Mouse (Mus musculus): Measurements from ENCODE around the gene Spsb1. TPM values are rescaled to one million over a fixed set of nuclear protein-coding genes. Genes with fewer than 3 reads are reported as not detected.

The Spsb1 gene
- total RNA-seq, 1 experiment from 2014 or later, result 0.30 TPM

GRCm38 (mm10) chr4:149988931-149989556, 34.2 kb upstream of the Spsb1 start:
- peak; percentile 89 to 95 for ATAC-seq (replicated peaks in 1 of 2; ENCODE audit: insufficient read depth in 1 of 2, low FRiP score in 2 of 2, low TSS enrichment in 1 of 2, low read depth in 1 of 2, poor library complexity in 2 of 2, severe bottlenecking in 2 of 2)

- no peak for ATAC-seq (replicated peaks in 1 of 2; ENCODE audit: insufficient read depth in 1 of 2, low FRiP score in 2 of 2, low TSS enrichment in 1 of 2, low read depth in 1 of 2, poor library complexity in 2 of 2, severe bottlenecking in 2 of 2)
Observed at GRCm38 (mm10) chr4:149988301-149988700, 33.5 kb upstream of the Spsb1 start.

GRCm38 (mm10) chr4:149986671-149987417, 32.0 kb upstream of the Spsb1 start:
- no peak for ATAC-seq (replicated peaks in 1 of 2; ENCODE audit: insufficient read depth in 1 of 2, low FRiP score in 2 of 2, low TSS enrichment in 1 of 2, low read depth in 1 of 2, poor library complexity in 2 of 2, severe bottlenecking in 2 of 2)

- no peak for ATAC-seq (replicated peaks in 1 of 2; ENCODE audit: insufficient read depth in 1 of 2, low FRiP score in 2 of 2, low TSS enrichment in 1 of 2, low read depth in 1 of 2, poor library complexity in 2 of 2, severe bottlenecking in 2 of 2)
Observed at GRCm38 (mm10) chr4:149983921-149984645, 29.2 kb upstream of the Spsb1 start.

DNA sequence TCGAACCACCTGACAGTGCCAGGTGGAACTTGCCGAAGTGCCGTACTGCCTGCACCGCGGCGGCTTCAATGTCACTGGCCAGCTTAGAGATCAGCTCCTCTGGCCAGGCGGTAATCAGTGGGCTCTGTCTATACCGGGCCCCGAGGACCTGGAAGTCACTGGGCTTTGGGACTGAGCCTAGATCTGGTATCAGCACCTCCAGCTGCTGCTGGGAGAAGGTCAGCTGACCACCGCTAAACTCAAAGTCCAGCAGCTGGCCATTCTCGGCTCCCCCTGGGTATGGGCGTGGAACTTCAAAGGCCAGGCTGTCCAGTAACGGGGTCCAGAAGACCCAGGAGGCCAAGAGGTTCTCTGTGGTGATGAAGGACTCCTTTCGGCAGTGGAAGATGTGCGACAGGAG, 27.3 kb upstream of the Spsb1 start:
- ATAC-seq (replicated peaks in 1 of 2; ENCODE audit: insufficient read depth in 1 of 2, low FRiP score in 2 of 2, low TSS enrichment in 1 of 2, low read depth in 1 of 2, poor library complexity in 2 of 2, severe bottlenecking in 2 of 2), result no peak

DNA sequence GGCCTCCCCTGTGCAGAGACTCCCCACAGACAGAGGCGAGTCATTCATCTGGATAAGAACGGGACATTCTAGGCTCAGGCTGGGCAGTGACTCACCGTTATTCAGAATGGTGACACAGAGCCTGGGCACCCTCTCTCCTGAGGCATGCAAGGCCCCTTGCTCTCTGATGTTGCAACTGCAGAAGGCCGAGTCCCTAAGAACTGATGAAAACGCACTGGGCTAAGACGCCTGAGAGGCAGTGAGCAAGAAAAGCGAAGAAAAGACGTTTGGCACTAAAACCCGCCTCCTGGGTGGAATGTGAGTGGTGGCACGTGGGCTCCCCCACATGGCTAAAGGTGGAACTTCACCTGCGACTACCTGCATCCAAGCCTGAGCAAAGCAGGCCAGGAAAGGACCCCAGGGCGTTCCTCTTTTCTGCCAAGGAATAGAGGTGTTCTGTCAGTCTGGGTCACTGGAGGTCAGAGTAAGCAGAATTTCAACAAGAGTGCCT, 25.0 kb upstream of the Spsb1 start:
- ATAC-seq (replicated peaks in 1 of 2; ENCODE audit: insufficient read depth in 1 of 2, low FRiP score in 2 of 2, low TSS enrichment in 1 of 2, low read depth in 1 of 2, poor library complexity in 2 of 2, severe bottlenecking in 2 of 2), result peak; percentile 85 to 86

- ATAC-seq (replicated peaks in 1 of 2; ENCODE audit: insufficient read depth in 1 of 2, low FRiP score in 2 of 2, low TSS enrichment in 1 of 2, low read depth in 1 of 2, poor library complexity in 2 of 2, severe bottlenecking in 2 of 2), result no peak
Observed at GRCm38 (mm10) chr4:149978820-149979219, 24.0 kb upstream of the Spsb1 start.

DNA sequence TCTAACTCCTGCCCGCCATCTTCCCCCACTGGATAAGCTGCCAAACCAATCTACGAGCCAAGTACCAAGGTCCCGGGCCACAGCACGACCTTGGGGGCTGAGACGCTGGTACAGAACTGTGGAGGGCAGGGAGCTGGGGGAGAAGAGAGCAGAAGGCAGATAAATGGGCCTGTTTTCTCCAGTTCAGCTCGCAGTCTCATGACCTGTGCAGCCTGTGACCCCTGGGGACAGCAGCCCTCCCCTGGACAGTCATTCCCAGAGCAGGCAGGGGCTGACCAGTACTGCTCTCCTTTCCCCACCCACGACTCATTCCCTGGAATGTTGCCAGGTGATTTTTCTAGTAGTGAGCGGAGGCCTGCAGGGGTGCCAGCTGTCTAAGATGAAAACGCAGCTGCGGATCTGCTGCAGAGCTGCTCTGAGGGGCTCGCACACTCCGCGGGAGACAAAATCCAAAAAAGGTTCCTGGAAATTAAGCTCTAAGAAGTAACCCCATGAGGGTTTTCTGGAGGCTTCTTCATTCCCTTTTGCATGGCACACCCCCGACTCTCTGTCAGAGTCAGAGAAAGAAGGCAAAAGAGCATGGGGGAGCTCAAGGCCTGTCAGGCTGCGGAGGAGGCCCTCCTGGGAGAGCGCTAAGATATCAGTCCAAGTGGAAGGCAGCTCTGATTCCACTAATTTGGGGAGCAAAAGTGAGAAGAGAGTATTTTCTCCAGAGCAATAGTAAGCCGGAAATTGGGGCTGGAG, 23.1 kb upstream of the Spsb1 start:
- no peak for ATAC-seq (replicated peaks in 1 of 2; ENCODE audit: insufficient read depth in 1 of 2, low FRiP score in 2 of 2, low TSS enrichment in 1 of 2, low read depth in 1 of 2, poor library complexity in 2 of 2, severe bottlenecking in 2 of 2)

- ATAC-seq (replicated peaks in 1 of 2; ENCODE audit: insufficient read depth in 1 of 2, low FRiP score in 2 of 2, low TSS enrichment in 1 of 2, low read depth in 1 of 2, poor library complexity in 2 of 2, severe bottlenecking in 2 of 2), result no peak
Observed at GRCm38 (mm10) chr4:149977181-149977580, 22.3 kb upstream of the Spsb1 start.

GRCm38 (mm10) chr4:149975730-149976254, 20.9 kb upstream of the Spsb1 start:
- ATAC-seq (replicated peaks in 1 of 2; ENCODE audit: insufficient read depth in 1 of 2, low FRiP score in 2 of 2, low TSS enrichment in 1 of 2, low read depth in 1 of 2, poor library complexity in 2 of 2, severe bottlenecking in 2 of 2), result no peak

DNA sequence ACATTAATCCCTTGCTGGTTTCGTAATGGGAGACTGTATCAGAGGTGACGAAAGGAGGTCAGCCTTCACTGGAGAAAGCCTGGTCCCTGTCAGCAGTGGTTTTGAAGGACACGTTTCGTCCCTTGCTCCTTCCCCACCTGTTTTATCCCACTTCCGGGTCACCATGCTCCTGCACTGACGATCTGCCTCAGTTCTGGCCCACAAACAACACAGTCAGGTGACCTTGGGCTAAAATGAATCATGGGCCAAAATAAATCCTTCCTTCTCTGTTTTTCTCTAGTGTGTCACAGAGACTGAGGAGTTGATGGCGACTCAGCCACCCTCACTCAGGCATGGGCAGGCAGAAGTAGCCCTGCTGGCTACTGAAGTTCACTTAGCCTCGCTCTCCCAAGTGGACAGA, 20.4 kb upstream of the Spsb1 start:
- no peak for ATAC-seq (replicated peaks in 1 of 2; ENCODE audit: insufficient read depth in 1 of 2, low FRiP score in 2 of 2, low TSS enrichment in 1 of 2, low read depth in 1 of 2, poor library complexity in 2 of 2, severe bottlenecking in 2 of 2)

DNA sequence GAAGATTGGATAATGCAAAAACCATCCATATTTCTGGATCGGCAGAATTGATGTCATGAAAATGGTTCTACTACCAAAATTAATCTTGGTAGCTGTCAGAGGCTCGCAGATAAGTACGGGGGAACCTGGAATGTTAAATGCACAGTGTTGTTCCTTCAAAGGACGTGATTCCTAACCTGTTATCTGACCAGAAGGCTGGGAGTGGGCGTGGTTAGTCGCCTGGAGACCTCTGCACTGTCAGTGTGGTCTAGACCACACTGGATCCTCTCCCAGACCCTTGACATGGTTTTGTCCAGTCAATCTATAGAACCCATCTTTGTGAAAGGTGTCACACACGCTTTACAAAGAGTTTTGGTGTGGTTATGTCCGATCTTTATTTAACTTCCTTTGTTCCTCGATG, 16.6 kb upstream of the Spsb1 start:
- no peak for ATAC-seq (replicated peaks in 1 of 2; ENCODE audit: insufficient read depth in 1 of 2, low FRiP score in 2 of 2, low TSS enrichment in 1 of 2, low read depth in 1 of 2, poor library complexity in 2 of 2, severe bottlenecking in 2 of 2)

DNA sequence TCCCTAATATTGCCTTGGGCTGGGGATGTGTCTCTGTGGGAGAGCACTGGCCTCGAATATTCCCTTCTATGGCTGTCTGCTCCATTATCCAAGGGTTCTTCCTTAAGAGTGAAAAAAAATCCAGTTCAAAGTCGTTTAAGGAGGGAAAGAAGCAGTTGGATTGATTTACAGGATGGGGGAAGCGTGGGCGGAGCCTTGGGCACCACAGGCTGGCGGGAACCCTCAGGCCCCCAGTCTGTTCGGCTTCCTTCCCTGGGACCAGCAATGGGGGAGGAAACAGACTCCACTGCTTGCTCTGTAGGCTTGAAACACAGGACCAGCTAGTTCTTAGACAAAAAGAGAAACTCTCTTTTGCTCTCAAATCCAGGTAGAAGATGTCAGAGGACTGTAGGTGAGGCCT, 13.7 kb upstream of the Spsb1 start:
- peak; percentile 42 to 65; a peak in 2 of 4 replicates for ATAC-seq (replicated peaks in 1 of 2; ENCODE audit: insufficient read depth in 1 of 2, low FRiP score in 2 of 2, low TSS enrichment in 1 of 2, low read depth in 1 of 2, poor library complexity in 2 of 2, severe bottlenecking in 2 of 2)

DNA sequence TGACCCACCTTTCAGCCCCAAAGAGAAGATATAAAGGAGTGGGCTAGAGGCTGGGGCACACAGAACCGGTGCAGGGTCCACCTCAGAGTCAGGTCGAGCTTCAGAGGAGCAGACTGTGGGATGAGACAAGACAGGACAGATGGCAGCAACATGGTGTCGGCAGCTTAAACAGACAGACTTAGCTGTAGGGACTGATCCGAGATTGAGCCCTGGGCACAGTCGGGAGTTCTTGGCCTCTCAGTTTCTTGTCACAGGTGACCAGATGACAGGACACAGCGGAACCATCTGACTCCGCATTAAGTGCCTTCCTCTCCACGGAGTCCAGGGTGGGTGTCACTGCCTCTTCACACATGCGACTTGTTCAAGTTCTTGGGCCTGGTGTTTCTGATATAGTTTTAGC, 12.1 kb upstream of the Spsb1 start:
- ATAC-seq (replicated peaks in 1 of 2; ENCODE audit: insufficient read depth in 1 of 2, low FRiP score in 2 of 2, low TSS enrichment in 1 of 2, low read depth in 1 of 2, poor library complexity in 2 of 2, severe bottlenecking in 2 of 2), result no peak

GRCm38 (mm10) chr4:149966252-149966651, 11.4 kb upstream of the Spsb1 start:
- peak in 1 of 2 experiments; percentile 33; a peak in 1 of 4 replicates for ATAC-seq (replicated peaks in 1 of 2; ENCODE audit: insufficient read depth in 1 of 2, low FRiP score in 2 of 2, low TSS enrichment in 1 of 2, low read depth in 1 of 2, poor library complexity in 2 of 2, severe bottlenecking in 2 of 2)

- ATAC-seq (replicated peaks in 1 of 2; ENCODE audit: insufficient read depth in 1 of 2, low FRiP score in 2 of 2, low TSS enrichment in 1 of 2, low read depth in 1 of 2, poor library complexity in 2 of 2, severe bottlenecking in 2 of 2), result no peak; a peak in 1 of 4 replicates
Observed at GRCm38 (mm10) chr4:149965672-149966071, 10.8 kb upstream of the Spsb1 start.

- no peak for ATAC-seq (replicated peaks in 1 of 2; ENCODE audit: insufficient read depth in 1 of 2, low FRiP score in 2 of 2, low TSS enrichment in 1 of 2, low read depth in 1 of 2, poor library complexity in 2 of 2, severe bottlenecking in 2 of 2)
Observed at GRCm38 (mm10) chr4:149965242-149965641, 10.4 kb upstream of the Spsb1 start.

Measured in hematopoietic stem cell, adult 5-6 weeks (primary cell).